Mouse (Mus musculus) spleen, postnatal 4 days (tissue): Measurements from ENCODE around the gene Lrba.

ENCODE experiments used
- DNase-seq, 2 experiments: peaks; one replicate each; pipeline ENCODE4 v3.0.0; 2022; ENCODE audit warnings: low spot score in 2 of 2

The Lrba gene

GRCm38 (mm10) chr3:86224564-86225421 lies at the start of gene Lrba:
Gene Lrba, plus strand, starts transcription at chr3:86224680.
- peak; percentile 82 to 90 for DNase-seq

- DNase-seq, result no peak
These were observed 44.8 kb upstream of the Lrba start for GRCm38 (mm10) chr3:86179714-86180113.

- DNase-seq, result no peak
These were observed 43.4 kb upstream of the Lrba start for GRCm38 (mm10) chr3:86181107-86181506.

- no peak for DNase-seq
These were observed 39.9 kb upstream of the Lrba start for GRCm38 (mm10) chr3:86184546-86184945.

- no peak for DNase-seq
These were observed 36.6 kb upstream of the Lrba start for GRCm38 (mm10) chr3:86187736-86188389.

GRCm38 (mm10) chr3:86195981-86196380 lies 28.5 kb upstream of the Lrba start:
- DNase-seq, result no peak

- no peak for DNase-seq
These were observed 28.0 kb upstream of the Lrba start for GRCm38 (mm10) chr3:86196471-86196870.

- no peak for DNase-seq
These were observed 22.8 kb upstream of the Lrba start for GRCm38 (mm10) chr3:86201645-86202175.

- DNase-seq, result no peak
These were observed 22.0 kb upstream of the Lrba start for GRCm38 (mm10) chr3:86202449-86202848.

GRCm38 (mm10) chr3:86204608-86205358 lies 19.7 kb upstream of the Lrba start:
- DNase-seq, result no peak

- no peak for DNase-seq
These were observed 17.9 kb upstream of the Lrba start for GRCm38 (mm10) chr3:86206556-86206955.

GRCm38 (mm10) chr3:86210267-86210939 lies 14.1 kb upstream of the Lrba start:
- no peak for DNase-seq

- no peak for DNase-seq
These were observed 13.5 kb upstream of the Lrba start for GRCm38 (mm10) chr3:86210959-86211358.

- DNase-seq, result no peak
These were observed 10.2 kb upstream of the Lrba start for GRCm38 (mm10) chr3:86214248-86214647.

- peak; percentile 86 to 93 for DNase-seq
These were observed 706 bp upstream of the Lrba start for GRCm38 (mm10) chr3:86223634-86224313.

GRCm38 (mm10) chr3:86224314-86224563 lies 241 bp upstream of the Lrba start:
- no peak for DNase-seq

GRCm38 (mm10) chr3:86231532-86232086 lies 7.1 kb downstream of the Lrba start:
- DNase-seq, result no peak

GRCm38 (mm10) chr3:86247193-86247592 lies 22.7 kb downstream of the Lrba start:
- DNase-seq, result no peak

GRCm38 (mm10) chr3:86251212-86251611 lies 26.7 kb downstream of the Lrba start:
- DNase-seq, result peak in 1 of 2 experiments; percentile 23

GRCm38 (mm10) chr3:86252588-86252987 lies 28.1 kb downstream of the Lrba start:
- no peak for DNase-seq

- DNase-seq, result no peak
These were observed 28.6 kb downstream of the Lrba start for GRCm38 (mm10) chr3:86253071-86253470.
